Mouse (Mus musculus) right cerebral cortex, adult 2 months (tissue): ENCODE data around the gene 2900026A02Rik.

Experiments used
- DNase-seq, 2 experiments: peaks; one replicate each; pipeline ENCODE4 v3.0.0; 2021 to 2022; ENCODE audit warnings: low spot score in 2 of 2

2900026A02Rik gene

DNA sequence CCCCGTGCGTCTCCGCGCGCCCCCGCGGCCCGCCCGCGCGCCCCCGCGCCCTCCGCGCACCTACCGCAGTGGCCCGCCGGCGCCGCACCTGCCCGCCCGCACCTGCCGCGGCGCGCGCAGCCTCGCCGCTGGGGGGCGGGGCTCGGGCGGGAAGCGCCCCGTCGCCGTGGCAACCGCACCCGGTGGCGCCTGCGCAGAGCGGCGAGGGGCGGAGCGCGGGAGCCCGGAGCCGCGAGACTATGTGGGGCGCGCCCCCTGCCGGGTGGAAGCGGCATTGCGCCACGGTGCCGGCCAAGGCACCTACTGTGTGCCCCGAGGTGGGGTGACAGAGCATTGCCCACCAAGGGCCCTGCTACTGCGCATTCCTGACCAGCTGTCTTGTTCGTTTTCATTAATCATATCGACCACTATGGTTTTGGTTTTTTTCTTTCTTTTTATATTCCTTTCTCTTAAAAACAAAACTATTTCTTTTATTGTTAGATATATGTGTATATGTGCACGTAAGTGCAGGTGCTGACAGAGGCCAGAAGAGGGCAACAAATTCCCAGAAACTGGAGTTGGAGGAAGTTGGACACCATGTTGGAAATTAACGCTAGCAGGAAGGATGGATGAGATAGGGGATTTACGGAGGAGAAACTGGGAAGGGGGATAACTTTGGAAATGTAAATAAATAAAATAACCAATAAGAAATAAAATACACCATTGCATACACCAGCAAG, at the start of gene 2900026A02Rik:
Gene 2900026A02Rik, minus strand, starts transcription at position 90 of the 719 bp plus-strand sequence.
- DNase-seq: peak; percentile 64 to 68

DNA sequence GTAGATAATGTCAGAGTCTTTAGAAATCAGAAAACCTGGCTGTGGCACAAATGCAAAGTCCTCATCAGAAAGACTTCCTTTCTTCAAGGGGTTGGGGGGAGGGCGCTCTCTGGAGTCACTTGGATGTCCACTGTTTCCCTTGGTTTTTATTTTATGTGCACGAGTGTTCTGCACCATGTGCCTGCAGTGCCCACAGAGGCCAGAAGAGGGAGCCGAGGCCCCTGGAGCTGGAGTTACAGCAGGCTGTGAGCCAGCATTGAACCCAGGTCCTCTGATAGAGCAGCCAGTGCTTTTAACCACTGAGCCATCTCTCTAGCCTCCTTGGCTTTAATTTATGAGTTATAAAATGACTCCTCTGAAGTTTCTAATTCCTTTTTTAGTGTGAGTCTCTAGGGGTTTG, 49.0 kb upstream of the 2900026A02Rik start:
- DNase-seq: no peak

DNA sequence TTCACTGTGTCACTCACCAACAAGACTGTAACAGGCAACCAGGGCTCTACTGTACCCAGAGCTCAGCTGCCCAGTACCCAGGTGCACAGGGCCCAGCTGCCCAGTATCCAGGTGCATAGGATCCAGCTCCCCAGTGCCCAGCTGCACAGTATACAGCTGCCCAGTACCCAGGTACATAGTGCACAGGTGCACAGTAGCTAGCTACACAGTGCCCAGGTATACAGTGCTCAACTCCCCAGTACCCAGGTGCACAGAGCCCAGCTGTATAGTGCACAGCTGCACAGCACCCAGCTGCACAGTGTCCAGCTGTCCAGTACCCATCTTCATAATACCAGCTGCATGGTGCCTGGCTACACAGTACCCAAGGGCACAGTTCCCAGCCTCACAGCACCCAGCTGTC, 47.2 kb upstream of the 2900026A02Rik start:
- DNase-seq: no peak

DNA sequence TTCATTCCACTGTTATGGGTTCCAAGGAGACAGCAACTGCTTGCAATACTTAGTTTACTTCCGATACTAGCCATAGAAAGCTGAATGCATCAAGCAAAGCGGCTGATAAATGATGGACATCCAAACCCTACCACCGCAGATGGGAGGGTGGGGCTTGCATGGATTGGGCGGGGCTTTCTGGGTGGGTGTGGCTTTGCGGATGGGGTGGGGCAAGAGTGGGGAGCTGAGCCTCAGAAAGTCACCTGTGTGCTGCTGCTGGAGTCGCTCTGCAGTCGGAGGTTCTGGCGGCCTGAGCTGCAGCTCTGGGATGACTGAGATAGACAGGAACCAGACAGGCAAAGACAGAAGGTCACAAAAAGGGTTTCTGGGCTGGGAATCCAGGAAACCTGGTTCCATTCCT, 44.6 kb upstream of the 2900026A02Rik start:
- no peak for DNase-seq

DNA sequence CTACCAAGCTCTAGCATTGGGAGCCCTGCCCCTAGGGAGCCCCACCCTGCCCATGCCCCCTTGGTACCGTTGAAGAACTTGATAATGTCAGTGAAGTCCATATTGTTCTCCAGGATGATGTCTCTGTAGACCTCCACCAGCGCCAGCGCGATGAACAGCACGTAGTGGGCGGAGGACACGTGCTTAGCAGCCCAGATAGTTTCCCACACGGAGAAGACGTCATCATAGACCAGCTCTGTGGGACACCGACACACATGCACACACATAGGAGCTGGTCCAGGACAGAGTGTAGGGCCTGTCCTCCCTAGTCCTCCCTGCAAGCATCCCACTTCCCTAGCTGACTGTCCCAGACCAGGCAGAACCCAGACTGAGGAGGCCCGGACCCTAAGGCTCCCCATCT, 29.8 kb upstream of the 2900026A02Rik start:
- DNase-seq: peak; percentile 37 to 43

GRCm38 (mm10) chr5:113249263-113249930, 28.4 kb upstream of the 2900026A02Rik start:
- no peak for DNase-seq

- no peak for DNase-seq
Measured at GRCm38 (mm10) chr5:113230196-113230595, 9.2 kb upstream of the 2900026A02Rik start.

DNA sequence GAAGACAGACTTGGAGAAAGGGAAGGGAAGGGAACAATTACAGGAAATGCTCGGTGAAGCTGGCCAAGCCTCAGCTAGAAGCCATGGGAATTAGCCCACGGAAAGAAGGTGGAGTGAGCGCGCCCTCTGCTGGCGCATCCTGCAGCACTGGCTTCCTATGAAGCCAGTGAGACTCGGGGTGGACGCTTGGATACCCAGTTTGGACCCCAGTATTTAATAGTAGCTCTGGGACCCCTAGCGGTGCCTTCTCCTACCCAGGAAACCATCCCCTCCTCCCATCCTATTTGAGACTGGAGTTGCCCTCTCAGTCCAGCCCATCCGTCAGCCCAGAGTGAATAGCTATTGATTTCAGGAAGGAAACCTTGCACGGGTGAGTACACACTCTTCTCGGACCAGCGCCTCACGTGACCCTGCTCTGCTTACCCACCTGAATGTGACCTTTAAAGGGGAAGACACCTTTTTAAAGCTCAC, 5.6 kb upstream of the 2900026A02Rik start, which contains the start of gene Tmem211:
Gene Tmem211, plus strand, starts transcription at position 278 of the 471 bp plus-strand sequence.
- peak; percentile 86 for DNase-seq

GRCm38 (mm10) chr5:113225686-113226435, 4.8 kb upstream of the 2900026A02Rik start:
- no peak for DNase-seq

GRCm38 (mm10) chr5:113225271-113225670, 4.2 kb upstream of the 2900026A02Rik start:
- DNase-seq: no peak

DNA sequence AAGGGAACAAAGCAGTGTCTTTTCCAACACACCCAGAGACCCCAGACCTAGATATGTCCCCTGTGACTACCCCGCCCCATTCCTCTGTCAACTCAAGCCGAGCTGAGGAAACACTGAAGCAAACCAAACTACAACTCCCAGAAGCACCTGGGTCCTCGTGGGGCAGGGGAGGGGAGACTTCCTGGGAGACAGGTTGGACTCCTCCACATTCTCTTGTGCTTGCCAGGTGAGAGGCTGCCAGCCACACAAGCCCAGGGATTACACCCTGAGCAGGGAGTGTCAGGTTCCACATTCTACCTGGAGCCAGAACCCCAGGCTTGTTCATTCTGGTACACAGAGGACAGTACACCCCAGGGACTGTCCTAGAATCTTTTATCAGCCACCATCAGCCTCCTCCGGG, 2.9 kb upstream of the 2900026A02Rik start:
- DNase-seq: no peak

DNA sequence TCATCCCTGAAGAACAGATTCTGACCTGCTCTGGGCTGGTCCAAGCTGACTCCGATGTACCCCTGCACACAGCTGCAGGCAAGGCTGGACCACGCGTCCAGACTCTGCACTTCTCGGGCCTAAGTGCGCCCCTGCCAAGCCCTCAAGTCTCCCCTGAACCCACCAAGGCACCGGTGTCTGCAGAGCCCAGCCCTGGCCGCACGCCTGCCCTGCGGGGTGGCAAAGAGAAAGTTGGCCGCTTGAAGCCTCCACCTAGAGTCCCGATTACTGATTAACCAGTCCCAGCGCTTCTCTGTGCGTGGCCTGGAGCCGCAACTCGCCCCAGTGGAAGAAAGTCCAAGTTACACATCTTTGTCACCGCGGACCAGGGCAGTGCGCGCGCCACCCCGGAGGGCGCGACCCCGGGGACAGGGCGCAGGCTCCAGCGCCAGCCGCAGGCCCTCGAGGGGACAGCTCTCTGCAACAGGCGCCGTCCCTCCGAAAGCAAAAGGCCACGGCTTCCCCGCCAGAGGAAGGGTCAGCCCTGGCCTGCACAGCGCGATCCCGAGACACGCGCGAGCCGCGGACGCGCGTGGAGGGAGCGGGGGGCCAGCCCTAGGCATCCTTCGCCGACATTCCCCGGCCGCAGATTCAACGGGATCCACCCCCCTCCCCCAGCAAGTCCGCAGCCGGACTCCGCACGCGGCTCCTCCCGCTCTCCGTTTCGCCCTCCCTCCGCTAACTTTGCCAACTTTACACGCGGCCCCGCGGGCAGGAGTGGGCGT, 471 bp downstream of the 2900026A02Rik start:
- DNase-seq: no peak

- no peak for DNase-seq
Measured at GRCm38 (mm10) chr5:113219876-113220275, 1.2 kb downstream of the 2900026A02Rik start.

DNA sequence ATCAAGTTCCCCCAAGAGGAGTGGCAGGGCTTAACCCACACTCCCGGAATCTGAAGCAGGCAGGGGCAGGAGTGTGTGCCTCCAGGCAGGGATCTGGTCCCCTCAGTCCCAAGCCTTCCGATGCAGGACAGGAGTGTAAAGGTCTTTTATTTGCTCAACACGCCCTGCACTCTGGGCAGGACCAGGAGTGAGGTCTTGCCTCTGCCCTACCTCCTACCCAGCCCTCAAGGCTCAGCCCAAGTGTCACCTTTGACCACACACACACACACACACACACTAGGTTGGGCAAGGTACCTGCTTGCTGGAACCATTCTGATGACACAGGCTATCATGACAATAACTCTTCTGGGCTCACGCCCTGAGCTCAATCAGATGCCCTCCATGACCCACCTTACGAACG, 1.6 kb downstream of the 2900026A02Rik start:
- DNase-seq: no peak

- no peak for DNase-seq
Measured at GRCm38 (mm10) chr5:113218617-113219235, 2.3 kb downstream of the 2900026A02Rik start.

DNA sequence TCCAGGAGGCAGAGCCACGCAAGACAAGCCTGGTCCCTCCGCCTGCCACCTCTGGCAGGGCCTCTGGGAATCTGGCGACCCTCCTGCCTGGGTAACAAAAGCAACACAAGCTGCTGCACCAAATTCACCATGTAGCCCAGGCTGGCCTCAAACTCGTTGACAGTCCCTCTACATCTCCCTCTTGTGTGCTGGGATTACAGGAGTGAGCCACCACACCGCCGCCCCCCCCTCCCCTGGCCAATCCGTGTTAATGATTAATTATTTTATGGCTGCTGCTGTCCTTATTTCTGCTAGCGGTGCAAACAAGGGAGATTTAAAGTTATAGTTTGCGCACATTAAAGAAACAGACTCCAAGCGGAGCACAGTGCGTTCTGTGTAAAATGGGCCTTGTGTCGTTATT, 4.0 kb downstream of the 2900026A02Rik start:
- DNase-seq: no peak

GRCm38 (mm10) chr5:113216328-113216960, 4.6 kb downstream of the 2900026A02Rik start:
- DNase-seq: peak; percentile 41 to 50

DNA sequence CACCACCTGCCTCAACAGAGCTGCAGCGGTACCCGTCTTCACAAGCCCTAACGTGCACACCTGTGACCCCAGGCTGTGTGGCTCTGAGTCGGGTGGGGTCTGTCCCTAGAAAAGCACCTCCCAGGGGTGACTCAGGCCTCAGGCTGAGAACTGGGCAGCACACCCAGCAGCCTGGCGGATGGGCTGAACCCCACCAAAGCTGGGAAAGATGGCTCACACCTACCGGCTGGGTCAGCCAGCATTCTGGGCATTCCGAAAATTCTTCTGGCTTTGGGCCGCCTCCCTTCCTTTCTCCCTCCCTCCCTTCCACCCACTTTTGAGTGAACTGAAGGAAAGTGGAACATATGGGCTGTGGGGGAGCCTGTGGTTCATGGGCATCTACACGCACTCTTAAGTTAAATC, 5.4 kb downstream of the 2900026A02Rik start:
- DNase-seq: peak; percentile 27 to 40

DNA sequence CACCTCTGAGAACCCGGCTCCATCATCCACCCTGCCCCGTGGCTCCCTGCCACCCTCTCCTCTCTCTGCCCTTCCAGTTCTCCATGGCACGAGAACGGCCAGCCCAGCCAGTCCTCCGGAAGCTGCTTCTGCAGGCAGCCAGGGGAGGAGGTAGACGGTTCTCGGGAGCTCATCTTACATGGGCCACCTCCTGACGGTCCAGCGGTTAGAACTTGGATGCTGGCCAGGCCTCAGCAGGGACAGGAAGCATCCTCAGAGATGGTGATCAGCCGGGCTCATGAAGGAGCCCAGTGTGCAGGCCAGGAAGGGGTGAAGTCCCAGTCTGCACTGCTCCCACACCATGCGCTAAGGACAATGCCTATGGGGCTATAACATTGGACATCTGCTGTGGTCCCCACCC, 6.6 kb downstream of the 2900026A02Rik start:
- DNase-seq: no peak

DNA sequence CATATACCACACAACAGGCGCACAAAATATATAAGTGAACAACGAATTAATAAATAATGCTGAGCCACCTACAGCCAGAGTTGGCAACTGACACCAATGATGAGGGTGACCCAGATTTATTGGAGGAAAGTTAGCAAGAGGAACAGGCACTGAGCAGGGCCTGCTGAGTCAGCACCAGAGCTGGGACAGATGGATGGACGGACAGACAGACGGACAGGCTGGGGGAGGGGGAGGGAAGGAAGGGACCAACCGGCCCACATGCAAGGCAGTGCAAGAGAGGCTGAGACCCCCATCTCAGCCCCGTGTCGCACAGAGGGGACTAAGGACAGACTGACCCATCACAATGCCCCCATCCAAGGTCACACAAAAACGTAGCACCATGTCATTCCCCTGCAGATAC, 7.0 kb downstream of the 2900026A02Rik start:
- DNase-seq: no peak
